Mouse (Mus musculus) heart, adult 2 months (tissue): ENCODE measurements at regions not wholly inside any gene's neighbourhood (a gene's known extent, or its start where the extent isn't known, plus 50 kb on each side); places are given as distances from the start of the nearest gene placed in this dataset.

ENCODE experiments used
- CTCF ChIP-seq: fragments of 200-600 bp; IDR thresholded peaks from 2 replicates; pipeline ENCODE4 v1.8.1; 2022; ENCODE audit warnings: antibody characterized with exemption, mild to moderate bottlenecking, moderate library complexity
- POLR2A ChIP-seq: fragments of 200-500 bp; IDR thresholded peaks from 2 replicates; pipeline ENCODE4 v1.6.1; 2011; ENCODE audit warnings: mild to moderate bottlenecking, low read depth, low read length, control low read depth; ENCODE audit not compliant: insufficient read depth

- no peak for TF ChIP-seq CTCF
- TF ChIP-seq POLR2A: no peak
These were observed 327.0 kb upstream of the Runx1 start for GRCm38 (mm10) chr16:93152765-93153489.
